Mouse (Mus musculus): Measurements from ENCODE around the gene Olfr1. TPM values are rescaled to one million over a fixed set of nuclear protein-coding genes. Genes with fewer than 3 reads are reported as not detected.

Gene Olfr1
- not detected in 2 replicates for polyA plus RNA-seq (2015; fragmentation: Nextera tagmentation; extraction: Ambion mirVana)

- H3K4me1 ChIP-seq, result no peaks in the 10 kb centered on the region
- H3K4me2 ChIP-seq (replicated peaks), result no peak within 1 kb of the TSS
- H3K4me3 ChIP-seq, result no peak within 1 kb of the TSS
- no peak within 1 kb of the TSS for H3K27ac ChIP-seq
- H3K36me3 ChIP-seq, result no peaks in the 10 kb centered on the region
- no peaks in the 10 kb centered on the region for H3K27me3 ChIP-seq
- no peak for ATAC-seq (ENCODE audit: low FRiP score, low read depth)
- H3K9me3 ChIP-seq, result no peaks in the 10 kb centered on the region
- no peak within 1 kb of the TSS for H3K9ac ChIP-seq
Measured at GRCm38 (mm10) chr11:73399514-73399913, at the start of gene Olfr1. Gene Olfr1 (minus strand): TSS chr11:73399614.

GRCm38 (mm10) chr11:73428377-73428776 is 29.0 kb upstream of the Olfr1 start, which contains the start of gene Olfr378:
Gene Olfr378 (minus strand): TSS chr11:73428477.
- H3K4me1 ChIP-seq, result no peaks in the 10 kb centered on the region
- no peak within 1 kb of the TSS for H3K4me3 ChIP-seq
- H3K27me3 ChIP-seq, result no peaks in the 10 kb centered on the region
- H3K9me3 ChIP-seq, result peaks cover 8% of the 10 kb centered on the region; the same call in 1 of the 2 replicates
- H3K9ac ChIP-seq, result no peak within 1 kb of the TSS
- H3K36me3 ChIP-seq, result no peaks in the 10 kb centered on the region
- no peak within 1 kb of the TSS for H3K27ac ChIP-seq
- no peak within 1 kb of the TSS for H3K4me2 ChIP-seq (replicated peaks)
- 85% methylated on average over 1 of the region's 1 CpGs for WGBS
- no peak for ATAC-seq (ENCODE audit: low FRiP score, low read depth)

GRCm38 (mm10) chr11:73395374-73395773 is 4.0 kb downstream of the Olfr1 start:
- Histone ChIP-seq H3K27ac (no peak overlapping the region), H3K4me1 (no peaks in the 10 kb centered on the region), H3K4me3 (no peak overlapping the region), H3K27me3 (no peaks in the 10 kb centered on the region), H3K9ac (no peak overlapping the region), H3K36me3 (no peaks in the 10 kb centered on the region), H3K4me2 (replicated peaks) (no peak overlapping the region), H3K9me3 (no peaks in the 10 kb centered on the region)
- 65% methylated on average over 4 of the region's 4 CpGs for WGBS
- no peak for ATAC-seq (ENCODE audit: low FRiP score, low read depth)

GRCm38 (mm10) chr11:73370946-73371345 is 28.5 kb downstream of the Olfr1 start, which contains the start of gene Olfr376:
Gene Olfr376 (plus strand): TSS chr11:73371246.
- Histone ChIP-seq H3K9ac (no peak within 1 kb of the TSS), H3K4me1 (no peaks in the 10 kb centered on the region), H3K27me3 (no peaks in the 10 kb centered on the region), H3K4me3 (no peak within 1 kb of the TSS), H3K4me2 (replicated peaks) (no peak within 1 kb of the TSS), H3K27ac (no peak within 1 kb of the TSS), H3K9me3 (no peaks in the 10 kb centered on the region), H3K36me3 (no peaks in the 10 kb centered on the region)
- 82% methylated on average over 2 of the region's 2 CpGs for WGBS
- ATAC-seq (ENCODE audit: low FRiP score, low read depth), result no peak

GRCm38 (mm10) chr11:73350483-73350882 is 48.9 kb downstream of the Olfr1 start, which contains the start of gene Olfr20:
Gene Olfr20 (plus strand): TSS chr11:73350783.
- WGBS, result 45% methylated on average over 3 of the region's 3 CpGs
- no peak for ATAC-seq (ENCODE audit: low FRiP score, low read depth)

More at GRCm38 (mm10) chr11:73350483-73350882, 48.9 kb downstream of the Olfr1 start, which contains the start of gene Olfr20:
- Histone ChIP-seq H3K27me3 (no peaks in the 10 kb centered on the region), H3K27ac (no peak within 1 kb of the TSS), H3K9me3 (no peaks in the 10 kb centered on the region), H3K36me3 (no peaks in the 10 kb centered on the region), H3K9ac (no peak within 1 kb of the TSS), H3K4me2 (replicated peaks) (no peak within 1 kb of the TSS), H3K4me1 (no peaks in the 10 kb centered on the region), H3K4me3 (no peak within 1 kb of the TSS)

Other genes starting within 250 kb of the Olfr1 start
- gene P2rx5, start 239.2 kb downstream of the Olfr1 start, polyA plus RNA-seq (2015; fragmentation: Nextera tagmentation; extraction: Ambion mirVana), result 0.70 and 0.89 TPM in 2 replicates
- 96.7 and 98.9 TPM in 2 replicates for gene Emc6, start 222.6 kb downstream of the Olfr1 start, polyA plus RNA-seq (2015; fragmentation: Nextera tagmentation; extraction: Ambion mirVana)
- 244 and 248 TPM in 2 replicates for gene Tax1bp3, start 222.5 kb downstream of the Olfr1 start, polyA plus RNA-seq (2015; fragmentation: Nextera tagmentation; extraction: Ambion mirVana)
- gene Ctns, start 200.6 kb downstream of the Olfr1 start, polyA plus RNA-seq (2015; fragmentation: Nextera tagmentation; extraction: Ambion mirVana), result 26.0 and 26.3 TPM in 2 replicates
- 1.9 and 2.6 TPM in 2 replicates for gene Shpk, start 200.2 kb downstream of the Olfr1 start, polyA plus RNA-seq (2015; fragmentation: Nextera tagmentation; extraction: Ambion mirVana)
- 0.05 and 0.17 TPM in 2 replicates for gene Trpv1, start 165.3 kb downstream of the Olfr1 start, polyA plus RNA-seq (2015; fragmentation: Nextera tagmentation; extraction: Ambion mirVana)
- 0.09 and 0.14 TPM in 2 replicates for gene Trpv3, start 132.2 kb downstream of the Olfr1 start, polyA plus RNA-seq (2015; fragmentation: Nextera tagmentation; extraction: Ambion mirVana)
- 1.0 and 1.2 TPM in 2 replicates for gene Aspa, start 70.0 kb downstream of the Olfr1 start, polyA plus RNA-seq (2015; fragmentation: Nextera tagmentation; extraction: Ambion mirVana)
- gene Gm49340, start 69.9 kb downstream of the Olfr1 start, polyA plus RNA-seq (2015; fragmentation: Nextera tagmentation; extraction: Ambion mirVana), result not detected in 2 replicates
- gene Spata22, start 69.9 kb downstream of the Olfr1 start, polyA plus RNA-seq (2015; fragmentation: Nextera tagmentation; extraction: Ambion mirVana), result not detected in 2 replicates
- gene Olfr20, start 48.8 kb downstream of the Olfr1 start, polyA plus RNA-seq (2015; fragmentation: Nextera tagmentation; extraction: Ambion mirVana), result not detected in 2 replicates
- gene Olfr376, start 28.4 kb downstream of the Olfr1 start, polyA plus RNA-seq (2015; fragmentation: Nextera tagmentation; extraction: Ambion mirVana), result not detected in 2 replicates
- not detected in 2 replicates for gene Olfr378, start 28.9 kb upstream of the Olfr1 start, polyA plus RNA-seq (2015; fragmentation: Nextera tagmentation; extraction: Ambion mirVana)
- not detected in 2 replicates for gene Olfr380, start 57.9 kb upstream of the Olfr1 start, polyA plus RNA-seq (2015; fragmentation: Nextera tagmentation; extraction: Ambion mirVana)
- gene Olfr381, start 92.0 kb upstream of the Olfr1 start, polyA plus RNA-seq (2015; fragmentation: Nextera tagmentation; extraction: Ambion mirVana), result not detected in 2 replicates
- not detected in 2 replicates for gene Olfr382, start 117.6 kb upstream of the Olfr1 start, polyA plus RNA-seq (2015; fragmentation: Nextera tagmentation; extraction: Ambion mirVana)
- gene Olfr385, start 193.4 kb upstream of the Olfr1 start, polyA plus RNA-seq (2015; fragmentation: Nextera tagmentation; extraction: Ambion mirVana), result not detected in 2 replicates
- gene Olfr384, start 199.0 kb upstream of the Olfr1 start, polyA plus RNA-seq (2015; fragmentation: Nextera tagmentation; extraction: Ambion mirVana), result not detected in 2 replicates

All from limb, embryonic 13.5 days (tissue).